Mouse (Mus musculus): ENCODE results near the gene Kcnk4. TPM values are rescaled to one million over a fixed set of nuclear protein-coding genes. Genes with fewer than 3 reads are reported as not detected.
A peak's percentile ranks its signal among the peaks of the same experiment; 100 is the strongest.

Gene Kcnk4
- polyA plus RNA-seq, 1 experiment from 2014 or later = 0.42 TPM

GRCm38 (mm10) chr19:6939106-6940002, 5.0 kb upstream of the Kcnk4 start:
- Histone ChIP-seq H3K36me3 (ENCODE audit: insufficient read depth, low read length) (no peaks in the 10 kb centered on the region), H3K4me1 (ENCODE audit: insufficient read depth, low read length) (peaks cover 28% of the 10 kb centered on the region), H3K27me3 (ENCODE audit: insufficient read depth, low read length) (peaks cover 20% of the 10 kb centered on the region), H3K9ac (replicated peaks; ENCODE audit: low read length) (no peak overlapping the region), H3K27ac (ENCODE audit: low read length) (no peak overlapping the region), H3K9me3 (ENCODE audit: low read length) (no peaks in the 10 kb centered on the region), H3K4me3 (ENCODE audit: low read length) (no peak overlapping the region), H3K4me2 (replicated peaks; ENCODE audit: low read depth, low read length) (no peak overlapping the region)
- WGBS = 93% methylated on average over 20 of the region's 20 CpGs
- ATAC-seq (ENCODE audit: low FRiP score, low TSS enrichment) = no peak

DNA sequence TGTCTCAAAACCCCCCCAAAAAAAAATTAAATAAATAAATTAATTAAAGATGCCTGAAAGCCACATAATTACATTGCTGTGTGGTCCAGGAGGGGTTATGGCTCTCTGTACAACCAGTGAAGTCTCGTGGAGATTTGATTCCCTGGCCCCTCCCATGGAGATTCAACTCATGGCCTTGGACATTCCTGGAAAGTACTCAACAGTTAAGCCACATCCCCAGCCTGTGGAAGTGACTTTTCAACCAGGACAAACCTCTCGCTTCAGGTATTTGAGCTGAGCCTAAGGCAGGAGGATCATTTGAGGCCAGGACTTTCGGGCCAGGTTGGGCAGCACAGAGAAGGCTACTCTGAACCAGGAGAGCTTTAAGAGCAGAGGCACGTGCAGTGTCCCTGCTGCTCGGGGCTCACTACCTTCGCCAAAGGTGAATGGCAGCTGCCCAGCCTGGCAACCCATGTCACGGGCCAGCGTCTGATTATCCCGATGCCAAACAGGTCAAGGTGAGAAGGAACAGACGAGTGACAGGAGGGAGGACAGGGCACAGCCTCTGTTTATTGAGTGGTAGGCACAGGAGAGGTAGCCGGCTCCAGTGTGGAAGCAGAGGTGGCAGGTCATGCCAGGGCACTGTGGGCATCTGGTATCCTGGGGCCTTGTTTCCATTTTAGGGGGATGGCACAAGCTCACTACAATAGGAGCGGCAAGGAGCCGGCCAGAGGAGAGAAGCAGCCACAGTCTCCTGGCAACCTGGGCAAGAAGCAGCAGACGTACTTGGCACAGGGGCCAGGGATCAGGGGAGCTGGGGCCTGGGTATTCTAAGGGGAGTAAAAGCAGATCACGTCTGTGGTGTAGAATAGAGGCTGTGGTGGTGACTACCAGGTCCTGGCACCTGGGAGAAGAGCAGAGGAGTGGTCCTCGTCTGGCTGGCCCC, 3.5 kb upstream of the Kcnk4 start:
- no peak overlapping the region for H3K4me2 ChIP-seq (replicated peaks; ENCODE audit: low read depth, low read length)
- H3K4me3 ChIP-seq (ENCODE audit: low read length) = no peak overlapping the region
- H3K27me3 ChIP-seq (ENCODE audit: insufficient read depth, low read length) = peaks cover 36% of the 10 kb centered on the region
- 69% methylated on average over 16 of the region's 16 CpGs for WGBS
- no peak overlapping the region for H3K27ac ChIP-seq (ENCODE audit: low read length)
- H3K4me1 ChIP-seq (ENCODE audit: insufficient read depth, low read length) = peaks cover 35% of the 10 kb centered on the region
- no peak for ATAC-seq (ENCODE audit: low FRiP score, low TSS enrichment)
- H3K36me3 ChIP-seq (ENCODE audit: insufficient read depth, low read length) = no peaks in the 10 kb centered on the region
- H3K9ac ChIP-seq (replicated peaks; ENCODE audit: low read length) = no peak overlapping the region
- no peaks in the 10 kb centered on the region for H3K9me3 ChIP-seq (ENCODE audit: low read length)

DNA sequence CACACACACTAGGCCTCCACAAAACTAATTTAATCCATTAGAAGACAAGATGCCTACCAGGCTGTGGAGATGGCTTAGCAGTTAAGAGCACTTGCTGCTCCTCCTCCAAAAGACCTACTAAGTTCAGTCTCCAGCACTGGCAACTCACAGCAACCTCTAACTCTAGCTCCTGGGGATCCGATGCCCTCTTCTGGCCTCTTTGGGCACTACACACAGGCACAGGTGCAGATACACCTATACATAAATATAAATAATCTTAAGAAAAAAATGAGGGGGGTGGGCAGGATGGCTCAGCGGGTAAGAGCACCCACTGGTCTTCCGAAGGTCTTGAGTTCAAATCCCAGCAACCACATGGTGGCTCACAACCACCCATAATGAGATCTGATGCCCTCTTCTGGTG, 2.0 kb upstream of the Kcnk4 start:
- peaks cover 51% of the 10 kb centered on the region for H3K27me3 ChIP-seq (ENCODE audit: insufficient read depth, low read length)
- H3K9me3 ChIP-seq (ENCODE audit: low read length) = no peaks in the 10 kb centered on the region
- 31% methylated on average over 3 of the region's 3 CpGs for WGBS
- H3K9ac ChIP-seq (replicated peaks; ENCODE audit: low read length) = no peak overlapping the region
- H3K4me2 ChIP-seq (replicated peaks; ENCODE audit: low read depth, low read length) = no peak overlapping the region
- H3K36me3 ChIP-seq (ENCODE audit: insufficient read depth, low read length) = no peaks in the 10 kb centered on the region
- H3K27ac ChIP-seq (ENCODE audit: low read length) = no peak overlapping the region
- H3K4me3 ChIP-seq (ENCODE audit: low read length) = no peak overlapping the region
- ATAC-seq (ENCODE audit: low FRiP score, low TSS enrichment) = no peak
- H3K4me1 ChIP-seq (ENCODE audit: insufficient read depth, low read length) = peaks cover 38% of the 10 kb centered on the region

DNA sequence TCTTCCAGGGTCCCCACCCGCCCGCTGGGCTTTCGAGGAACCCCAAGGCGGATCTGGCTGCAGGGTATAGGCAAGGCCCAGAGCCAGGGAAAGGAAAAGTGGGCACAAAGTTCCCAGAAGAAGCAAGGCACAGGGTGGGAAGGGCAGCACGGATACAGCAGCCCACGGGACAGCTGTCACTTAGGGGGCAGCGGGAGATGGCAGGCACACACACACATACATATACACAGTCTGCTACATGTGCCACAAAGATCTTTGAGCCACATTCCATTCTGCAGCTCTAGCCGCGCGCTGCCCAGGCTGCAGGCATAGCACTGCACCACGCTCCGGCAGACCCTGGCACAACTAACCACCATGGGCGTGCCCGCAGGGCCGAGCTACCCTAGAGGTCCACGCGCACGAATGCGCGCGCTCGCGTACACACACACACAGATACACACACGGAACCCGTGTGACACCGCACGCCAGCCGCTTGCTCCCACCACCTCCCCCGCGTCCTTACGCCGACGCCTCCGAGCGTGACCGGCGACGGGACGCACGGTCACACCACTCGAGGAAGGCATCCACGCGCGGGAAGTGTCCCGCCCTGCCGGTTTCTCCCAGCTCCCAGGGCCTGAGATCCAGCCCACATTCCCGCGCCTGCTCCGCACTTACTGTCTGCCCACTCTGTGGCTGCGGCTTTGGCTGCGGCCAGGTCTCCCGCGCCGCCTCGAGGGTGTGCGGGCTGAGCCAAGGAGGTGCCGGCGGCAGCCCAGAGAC, 700 bp downstream of the Kcnk4 start:
- Histone ChIP-seq H3K27me3 (ENCODE audit: insufficient read depth, low read length) (peaks cover 72% of the 10 kb centered on the region), H3K4me2 (replicated peaks; ENCODE audit: low read depth, low read length) (peak overlapping the region; percentile 93), H3K36me3 (ENCODE audit: insufficient read depth, low read length) (no peaks in the 10 kb centered on the region), H3K4me1 (ENCODE audit: insufficient read depth, low read length) (peaks cover 24% of the 10 kb centered on the region), H3K4me3 (ENCODE audit: low read length) (peak overlapping the region; percentile 50), H3K9ac (replicated peaks; ENCODE audit: low read length) (peak overlapping the region; percentile 66), H3K27ac (ENCODE audit: low read length) (no peak overlapping the region), H3K9me3 (ENCODE audit: low read length) (no peaks in the 10 kb centered on the region)
- peak; percentile 55 for ATAC-seq (ENCODE audit: low FRiP score, low TSS enrichment)
- 2% methylated on average over 58 of the region's 58 CpGs for WGBS

GRCm38 (mm10) chr19:6933102-6933435, 1.2 kb downstream of the Kcnk4 start:
- Histone ChIP-seq H3K36me3 (ENCODE audit: insufficient read depth, low read length) (no peaks in the 10 kb centered on the region), H3K27me3 (ENCODE audit: insufficient read depth, low read length) (peaks cover 75% of the 10 kb centered on the region), H3K4me3 (ENCODE audit: low read length) (no peak overlapping the region), H3K4me2 (replicated peaks; ENCODE audit: low read depth, low read length) (peak overlapping the region; percentile 93; the same call in 1 of the 2 replicates), H3K9ac (replicated peaks; ENCODE audit: low read length) (no peak overlapping the region), H3K27ac (ENCODE audit: low read length) (no peak overlapping the region), H3K9me3 (ENCODE audit: low read length) (no peaks in the 10 kb centered on the region), H3K4me1 (ENCODE audit: insufficient read depth, low read length) (peaks cover 22% of the 10 kb centered on the region)
- WGBS = 22% methylated on average over 4 of the region's 4 CpGs
- no peak for ATAC-seq (ENCODE audit: low FRiP score, low TSS enrichment)

DNA sequence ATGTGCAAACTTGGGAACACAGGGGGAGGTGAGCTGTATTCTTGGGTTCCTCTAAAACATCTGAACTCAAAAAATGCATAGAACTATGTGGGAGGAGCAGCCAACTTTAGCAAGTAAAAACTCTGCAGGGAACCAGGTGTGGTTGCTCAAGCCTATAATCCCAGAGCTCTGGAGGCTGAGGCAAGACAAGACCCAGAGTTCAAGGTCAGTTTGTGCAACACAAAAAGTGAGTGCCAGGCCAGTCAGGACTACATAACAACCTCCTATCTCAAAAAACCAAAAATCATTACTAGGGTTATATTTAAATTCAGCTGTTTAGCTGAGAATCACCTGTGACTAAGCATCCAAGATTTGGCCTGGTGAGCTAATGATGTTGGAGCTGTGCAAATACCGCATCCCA, 2.3 kb downstream of the Kcnk4 start:
- H3K9me3 ChIP-seq (ENCODE audit: low read length) = no peaks in the 10 kb centered on the region
- H3K36me3 ChIP-seq (ENCODE audit: insufficient read depth, low read length) = no peaks in the 10 kb centered on the region
- H3K4me3 ChIP-seq (ENCODE audit: low read length) = no peak overlapping the region
- H3K27me3 ChIP-seq (ENCODE audit: insufficient read depth, low read length) = peaks cover 86% of the 10 kb centered on the region
- 35% methylated on average over 1 of the region's 1 CpGs for WGBS
- no peak overlapping the region for H3K27ac ChIP-seq (ENCODE audit: low read length)
- peaks cover 15% of the 10 kb centered on the region for H3K4me1 ChIP-seq (ENCODE audit: insufficient read depth, low read length)
- H3K4me2 ChIP-seq (replicated peaks; ENCODE audit: low read depth, low read length) = no peak overlapping the region
- no peak overlapping the region for H3K9ac ChIP-seq (replicated peaks; ENCODE audit: low read length)
- ATAC-seq (ENCODE audit: low FRiP score, low TSS enrichment) = no peak

GRCm38 (mm10) chr19:6931002-6931401, 3.3 kb downstream of the Kcnk4 start:
- H3K27me3 ChIP-seq (ENCODE audit: insufficient read depth, low read length) = peaks cover 92% of the 10 kb centered on the region
- no peak overlapping the region for H3K4me2 ChIP-seq (replicated peaks; ENCODE audit: low read depth, low read length)
- H3K9me3 ChIP-seq (ENCODE audit: low read length) = no peaks in the 10 kb centered on the region
- ATAC-seq (ENCODE audit: low FRiP score, low TSS enrichment) = no peak
- H3K4me1 ChIP-seq (ENCODE audit: insufficient read depth, low read length) = peaks cover 20% of the 10 kb centered on the region
- 0% methylated on average over 2 of the region's 2 CpGs for WGBS
- H3K4me3 ChIP-seq (ENCODE audit: low read length) = no peak overlapping the region
- no peak overlapping the region for H3K27ac ChIP-seq (ENCODE audit: low read length)
- no peak overlapping the region for H3K9ac ChIP-seq (replicated peaks; ENCODE audit: low read length)
- no peaks in the 10 kb centered on the region for H3K36me3 ChIP-seq (ENCODE audit: insufficient read depth, low read length)

DNA sequence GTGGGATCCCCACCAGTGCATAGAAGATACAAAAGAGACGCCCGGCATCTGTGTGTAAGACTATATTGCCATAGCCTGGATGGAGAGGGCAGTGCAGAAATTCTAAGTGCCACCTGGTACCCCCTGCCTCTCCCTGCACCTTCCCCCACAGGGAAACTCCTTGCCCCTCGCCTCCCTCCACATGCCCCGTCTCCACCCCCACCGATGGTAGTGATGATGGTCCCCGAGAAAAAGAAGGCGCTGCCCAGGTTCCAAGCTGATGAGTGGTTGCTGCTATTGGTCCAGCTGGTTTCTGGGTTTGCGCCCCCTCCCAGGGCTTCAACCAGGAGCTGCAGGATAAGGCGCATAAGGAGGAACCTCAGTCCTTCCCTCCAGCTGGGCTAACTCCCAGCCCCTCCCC, 6.2 kb downstream of the Kcnk4 start:
- H3K4me1 ChIP-seq (ENCODE audit: insufficient read depth, low read length) = peaks cover 19% of the 10 kb centered on the region
- no peak overlapping the region for H3K27ac ChIP-seq (ENCODE audit: low read length)
- H3K27me3 ChIP-seq (ENCODE audit: insufficient read depth, low read length) = peaks cover 88% of the 10 kb centered on the region
- H3K9me3 ChIP-seq (ENCODE audit: low read length) = no peaks in the 10 kb centered on the region
- H3K4me3 ChIP-seq (ENCODE audit: low read length) = no peak overlapping the region
- no peak for ATAC-seq (ENCODE audit: low FRiP score, low TSS enrichment)
- 12% methylated on average over 9 of the region's 9 CpGs for WGBS
- H3K36me3 ChIP-seq (ENCODE audit: insufficient read depth, low read length) = no peaks in the 10 kb centered on the region
- H3K4me2 ChIP-seq (replicated peaks; ENCODE audit: low read depth, low read length) = no peak overlapping the region
- no peak overlapping the region for H3K9ac ChIP-seq (replicated peaks; ENCODE audit: low read length)

DNA sequence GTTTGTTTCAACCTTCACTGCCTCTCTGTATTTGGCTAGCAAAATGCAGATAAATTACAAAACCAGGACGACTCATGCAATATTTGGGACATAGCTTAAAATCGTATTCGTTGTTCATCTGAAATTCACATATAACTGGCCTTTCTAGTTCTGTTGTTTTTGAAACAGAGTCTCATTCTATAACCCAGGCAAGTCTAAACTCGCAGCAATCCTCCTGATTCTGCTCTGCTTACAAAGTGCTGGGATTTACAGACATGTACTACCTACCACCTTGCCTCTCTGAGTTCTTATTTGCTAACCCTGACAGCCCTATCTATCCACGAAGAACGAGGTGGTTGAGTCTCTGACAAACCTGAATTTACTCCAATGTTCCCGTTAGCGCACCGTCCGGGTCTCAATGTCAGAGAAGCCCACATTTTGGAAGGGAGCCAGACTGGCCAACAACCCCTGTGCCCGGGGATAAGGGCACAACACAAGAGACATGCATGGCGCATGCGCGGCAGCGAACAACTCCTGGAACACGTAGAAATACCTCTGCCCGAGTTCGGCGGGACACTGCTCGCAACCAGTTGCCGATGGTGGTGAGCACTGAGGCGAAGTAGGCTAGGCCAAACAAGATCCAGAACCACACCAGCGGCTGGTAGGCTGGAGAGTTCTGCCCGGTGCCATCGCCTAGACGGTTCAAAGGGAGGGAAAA, 7.6 kb downstream of the Kcnk4 start:
- Histone ChIP-seq H3K27me3 (ENCODE audit: insufficient read depth, low read length) (peaks cover 74% of the 10 kb centered on the region), H3K4me1 (ENCODE audit: insufficient read depth, low read length) (peaks cover 19% of the 10 kb centered on the region), H3K9ac (replicated peaks; ENCODE audit: low read length) (no peak overlapping the region), H3K4me3 (ENCODE audit: low read length) (peak overlapping the region; percentile 22), H3K36me3 (ENCODE audit: insufficient read depth, low read length) (no peaks in the 10 kb centered on the region), H3K9me3 (ENCODE audit: low read length) (no peaks in the 10 kb centered on the region), H3K27ac (ENCODE audit: low read length) (no peak overlapping the region), H3K4me2 (replicated peaks; ENCODE audit: low read depth, low read length) (peak overlapping the region; percentile 40)
- ATAC-seq (ENCODE audit: low FRiP score, low TSS enrichment) = no peak
- WGBS = 14% methylated on average over 26 of the region's 26 CpGs
